Mouse (Mus musculus) B cell, adult (primary cell): Measurements from ENCODE around the gene Asb7. TPM values are rescaled to one million over a fixed set of nuclear protein-coding genes. Genes with fewer than 3 reads are reported as not detected.

Experiments
- total RNA-seq: library from RNA; stranded (reverse); gene quantifications from 4 replicates; pipeline ENCODE4 v1.2.4, GENCODE M21; 2023; ENCODE audit not compliant: inconsistent age

The Asb7 gene
- total RNA-seq: 11.5 to 19.9 TPM (median 14.8 TPM) in 4 replicates

GRCm38 (mm10) chr7:66689294-66689619 lies at the start of gene Asb7:
TSS of gene Asb7 (minus strand) at chr7:66689596.

GRCm38 (mm10) chr7:66689620-66690360 lies 394 bp upstream of the Asb7 start, which contains the start of gene Lins1:
TSS of gene Lins1 (plus strand) at chr7:66689889.

Other genes with a start within 250 kb of the Asb7 start
- gene Lins1, start 293 bp upstream of the Asb7 start, total RNA-seq: 6.6 to 11.0 TPM (median 9.8 TPM) in 4 replicates
- gene Cers3, start 53.9 kb upstream of the Asb7 start, total RNA-seq: not detected in 4 replicates
- 0.21 to 1.1 TPM in 2 of 4 replicates, not detected in the others for gene Adamts17, start 150.1 kb upstream of the Asb7 start, total RNA-seq